Mouse (Mus musculus) stomach, embryonic 16.5 days (tissue): ENCODE results near the gene Bend3. TPM values are rescaled to one million over a fixed set of nuclear protein-coding genes. Genes with fewer than 3 reads are reported as not detected.

Experiments used
- ATAC-seq: fragments of 200-750 bp; cut with Nextera tagmentation; 2 replicates; pipeline ENCODE4 v1.8.0; 2017; ENCODE audit warnings: moderate number of reproducible peaks, moderate TSS enrichment; ENCODE audit not compliant: insufficient read depth, low FRiP score
- H3K27ac ChIP-seq: fragments of 300-500 bp; sonication (generic); 2 replicates; pipeline ENCODE4 v1.5.1; 2014; ENCODE audit warnings: low read length
- H3K27me3 ChIP-seq: fragments of 300-500 bp; sonication (generic); 2 replicates; pipeline ENCODE4 v1.6.1; 2014; ENCODE audit warnings: low read length, control low read depth, mixed read lengths; ENCODE audit not compliant: control insufficient read depth, insufficient read depth
- H3K36me3 ChIP-seq: fragments of 300-500 bp; sonication (generic); 2 replicates; pipeline ENCODE4 v1.6.1; 2014; ENCODE audit warnings: low read length; ENCODE audit not compliant: control insufficient read depth, insufficient read depth
- H3K4me1 ChIP-seq: fragments of 300-500 bp; sonication (generic); 2 replicates; pipeline ENCODE4 v1.6.1; 2014; ENCODE audit warnings: low read length, control low read depth, mixed read lengths; ENCODE audit not compliant: control insufficient read depth, insufficient read depth
- H3K4me2 ChIP-seq: fragments of 300-500 bp; sonication (generic); 2 replicates; pipeline ENCODE4 v1.6.1; 2014; ENCODE audit warnings: low read depth, low read length, mixed read lengths
- H3K4me3 ChIP-seq: fragments of 300-500 bp; sonication (generic); replicated peaks from 2 replicates; pipeline ENCODE4 v1.5.1; 2014; ENCODE audit warnings: mild to moderate bottlenecking, low read length
- H3K9ac ChIP-seq: fragments of 300-500 bp; sonication (generic); 2 replicates; pipeline ENCODE4 v1.6.1; 2014; ENCODE audit warnings: low read length
- H3K9me3 ChIP-seq: fragments of 300-500 bp; sonication (generic); replicated peaks from 2 replicates; pipeline ENCODE4 v1.6.1; 2016; ENCODE audit warnings: low read length, control low read depth; ENCODE audit not compliant: control insufficient read depth
- WGBS: fragments of 180-500 bp; shearing (Covaris S2); extraction: QIAGEN DNeasy Blood & Tissue Kit; methylation state at CpG from one replicate; pipeline ENCODE4 v1.1.7; 2014; 5-methylcytosine and 5-hydroxymethylcytosine counted together
- polyA plus RNA-seq: library from polyadenylated mRNA; unstranded; fragments of >200 nt; fragmentation: Nextera tagmentation; extraction: Ambion mirVana; gene quantifications from 2 replicates; pipeline ENCODE4 v1.2.1, GENCODE M21; 2015

The Bend3 gene
- polyA plus RNA-seq, 1 experiment from 2014 or later, result 2.5 TPM

- H3K27me3 ChIP-seq, result no peaks in the 10 kb centered on the region
- H3K27ac ChIP-seq, result no peak overlapping the region
- H3K4me3 ChIP-seq, result no peak overlapping the region
- no peak overlapping the region for H3K9ac ChIP-seq
- no peaks in the 10 kb centered on the region for H3K9me3 ChIP-seq
- H3K4me2 ChIP-seq, result no peak overlapping the region
- no peak for ATAC-seq
- no peaks in the 10 kb centered on the region for H3K36me3 ChIP-seq
- 76% methylated on average over 6 of the region's 6 CpGs for WGBS
- H3K4me1 ChIP-seq, result peaks cover 14% of the 10 kb centered on the region
These were observed 7.2 kb downstream of the Bend3 start for GRCm38 (mm10) chr10:43485751-43486268.

GRCm38 (mm10) chr10:43487441-43488010 is 8.9 kb downstream of the Bend3 start:
- H3K27me3 ChIP-seq, result no peaks in the 10 kb centered on the region
- no peak for ATAC-seq
- no peak overlapping the region for H3K9ac ChIP-seq
- H3K27ac ChIP-seq, result no peak overlapping the region
- peaks cover 13% of the 10 kb centered on the region for H3K4me1 ChIP-seq
- H3K4me2 ChIP-seq, result no peak overlapping the region
- 78% methylated on average over 3 of the region's 3 CpGs for WGBS
- H3K4me3 ChIP-seq, result no peak overlapping the region
- H3K9me3 ChIP-seq, result no peaks in the 10 kb centered on the region
- H3K36me3 ChIP-seq, result no peaks in the 10 kb centered on the region

DNA sequence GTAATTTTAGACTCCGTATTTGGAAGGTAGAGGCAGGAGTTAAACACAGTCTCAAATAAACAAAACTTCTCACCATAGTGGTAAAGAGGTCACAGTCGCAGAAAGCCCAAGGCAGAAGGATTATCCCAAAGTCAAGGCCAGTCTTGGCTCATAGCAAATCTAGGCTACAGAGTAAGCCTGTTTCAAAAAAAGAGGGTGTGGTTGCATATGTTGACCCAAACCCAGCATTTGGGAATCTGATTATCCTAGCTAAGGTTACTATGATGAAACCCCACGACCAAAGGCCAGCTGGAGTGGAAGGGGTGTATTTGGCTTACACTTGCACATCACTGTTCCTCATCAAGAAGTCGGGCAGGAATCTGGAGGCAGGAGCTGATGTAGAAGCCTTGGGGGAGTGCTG is 9.6 kb downstream of the Bend3 start:
- no peak overlapping the region for H3K27ac ChIP-seq
- H3K27me3 ChIP-seq, result no peaks in the 10 kb centered on the region
- H3K4me1 ChIP-seq, result peaks cover 6% of the 10 kb centered on the region
- no peaks in the 10 kb centered on the region for H3K9me3 ChIP-seq
- WGBS, result 64% methylated on average over 4 of the region's 4 CpGs
- no peak overlapping the region for H3K4me3 ChIP-seq
- H3K36me3 ChIP-seq, result no peaks in the 10 kb centered on the region
- no peak overlapping the region for H3K4me2 ChIP-seq
- no peak overlapping the region for H3K9ac ChIP-seq
- ATAC-seq, result no peak

GRCm38 (mm10) chr10:43489139-43489538 is 10.5 kb downstream of the Bend3 start:
- H3K4me1 ChIP-seq, result no peaks in the 10 kb centered on the region
- WGBS, result 78% methylated on average over 7 of the region's 7 CpGs
- no peak for ATAC-seq
- no peaks in the 10 kb centered on the region for H3K9me3 ChIP-seq
- H3K9ac ChIP-seq, result no peak overlapping the region
- no peaks in the 10 kb centered on the region for H3K27me3 ChIP-seq
- H3K4me3 ChIP-seq, result no peak overlapping the region
- no peak overlapping the region for H3K4me2 ChIP-seq
- no peaks in the 10 kb centered on the region for H3K36me3 ChIP-seq
- no peak overlapping the region for H3K27ac ChIP-seq

DNA sequence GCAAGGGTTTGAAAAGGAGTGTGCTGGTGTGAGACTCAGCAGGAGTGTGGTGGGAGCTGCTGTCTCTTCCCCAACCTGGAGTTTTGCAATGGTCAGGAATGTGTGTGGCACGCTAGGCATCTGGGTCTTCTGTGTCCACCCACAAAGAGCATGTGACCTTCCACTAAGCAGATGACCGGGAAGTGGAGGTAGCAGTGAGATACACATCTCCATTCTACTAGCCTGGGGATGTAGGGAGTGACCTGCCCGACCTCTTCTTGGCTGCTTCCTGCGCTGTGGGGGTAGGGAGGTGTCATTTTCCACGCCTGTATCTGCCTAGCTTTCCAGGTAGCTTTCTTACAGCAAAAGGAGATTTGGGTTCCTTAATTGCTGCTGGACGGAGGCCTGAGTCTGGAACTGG is 10.9 kb downstream of the Bend3 start:
- ATAC-seq, result no peak
- 38% methylated on average over 6 of the region's 6 CpGs for WGBS
- Histone ChIP-seq H3K4me2 (no peak overlapping the region), H3K4me3 (no peak overlapping the region), H3K27ac (no peak overlapping the region), H3K36me3 (no peaks in the 10 kb centered on the region), H3K9ac (no peak overlapping the region), H3K4me1 (no peaks in the 10 kb centered on the region), H3K9me3 (no peaks in the 10 kb centered on the region), H3K27me3 (no peaks in the 10 kb centered on the region)

DNA sequence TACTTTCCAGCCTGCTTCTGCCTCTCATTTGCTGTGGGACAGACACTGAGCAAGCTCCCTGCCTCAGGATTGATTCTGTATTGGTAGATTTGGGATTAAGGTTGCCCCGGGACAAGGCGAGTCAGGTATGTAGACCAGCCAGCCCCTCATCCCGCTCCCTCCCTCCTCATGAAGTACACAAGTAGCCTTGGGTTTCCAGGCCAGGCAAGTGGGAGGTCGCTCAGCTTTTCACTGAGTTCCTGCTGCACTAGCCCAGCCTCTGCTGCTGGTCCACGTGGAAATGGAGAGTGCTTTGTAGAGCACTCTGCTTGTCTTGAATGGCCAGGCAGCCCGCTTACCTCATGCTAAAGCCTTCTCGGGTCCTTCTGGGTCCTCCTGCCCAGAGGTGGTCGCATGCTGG is 11.4 kb downstream of the Bend3 start:
- WGBS, result 61% methylated on average over 8 of the region's 8 CpGs

DNA sequence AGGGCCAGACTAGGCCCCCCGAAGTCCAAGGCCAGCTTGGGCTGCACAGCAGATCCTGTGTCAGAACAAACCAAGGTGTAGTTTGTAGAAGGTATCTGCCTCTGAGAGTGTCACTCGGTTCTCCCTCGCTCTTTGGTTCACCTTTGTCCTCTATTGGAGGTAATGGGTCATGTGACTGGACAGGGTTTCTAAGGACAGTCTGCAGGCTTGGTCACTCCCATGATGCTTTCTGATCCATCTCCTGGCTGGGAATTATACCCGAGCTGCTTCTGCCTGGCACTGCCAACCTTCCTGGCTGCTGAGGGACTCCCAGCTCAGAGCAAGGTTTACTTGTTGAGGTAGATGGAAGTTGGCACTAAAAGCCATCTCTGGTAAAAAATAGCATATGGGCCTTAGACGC is 12.2 kb downstream of the Bend3 start:
- no peak overlapping the region for H3K4me2 ChIP-seq
- no peak for ATAC-seq
- H3K36me3 ChIP-seq, result no peaks in the 10 kb centered on the region
- H3K4me1 ChIP-seq, result no peaks in the 10 kb centered on the region
- H3K27me3 ChIP-seq, result no peaks in the 10 kb centered on the region
- no peak overlapping the region for H3K9ac ChIP-seq
- H3K9me3 ChIP-seq, result no peaks in the 10 kb centered on the region
- WGBS, result 78% methylated on average over 5 of the region's 5 CpGs
- H3K4me3 ChIP-seq, result no peak overlapping the region
- H3K27ac ChIP-seq, result no peak overlapping the region

More for the DNA sequence above, 11.4 kb downstream of the Bend3 start:
- H3K27ac ChIP-seq, result no peak overlapping the region
- H3K4me3 ChIP-seq, result no peak overlapping the region
- H3K4me2 ChIP-seq, result no peak overlapping the region
- no peaks in the 10 kb centered on the region for H3K36me3 ChIP-seq
- no peaks in the 10 kb centered on the region for H3K9me3 ChIP-seq
- H3K4me1 ChIP-seq, result no peaks in the 10 kb centered on the region
- no peak for ATAC-seq
- no peak overlapping the region for H3K9ac ChIP-seq
- H3K27me3 ChIP-seq, result no peaks in the 10 kb centered on the region

DNA sequence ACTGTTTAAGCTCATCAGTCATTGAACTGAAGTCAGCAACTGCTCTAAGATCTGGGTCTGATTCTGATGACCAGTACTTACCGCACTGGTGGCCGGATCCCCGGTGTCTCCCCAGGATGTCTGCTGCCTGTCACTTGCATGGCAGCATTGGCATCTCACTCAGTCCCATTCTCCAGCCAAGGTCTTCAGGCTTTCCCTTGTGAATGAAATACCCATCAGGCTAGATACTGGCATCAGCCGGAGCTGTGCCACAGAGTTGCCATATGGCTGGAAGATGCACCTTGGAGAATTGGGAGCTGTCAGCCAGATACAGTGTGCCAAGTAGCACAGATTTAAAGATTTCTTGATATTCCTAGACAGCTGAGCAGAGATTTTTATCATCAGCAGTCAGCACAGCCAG is 24.0 kb downstream of the Bend3 start:
- Histone ChIP-seq H3K4me3 (no peak overlapping the region), H3K9ac (no peak overlapping the region), H3K27ac (no peak overlapping the region), H3K4me1 (no peaks in the 10 kb centered on the region), H3K27me3 (no peaks in the 10 kb centered on the region), H3K4me2 (no peak overlapping the region), H3K36me3 (peaks cover 12% of the 10 kb centered on the region; the same call in 1 of the 2 replicates), H3K9me3 (no peaks in the 10 kb centered on the region)
- ATAC-seq, result no peak
- WGBS, result 92% methylated on average over 4 of the region's 4 CpGs

DNA sequence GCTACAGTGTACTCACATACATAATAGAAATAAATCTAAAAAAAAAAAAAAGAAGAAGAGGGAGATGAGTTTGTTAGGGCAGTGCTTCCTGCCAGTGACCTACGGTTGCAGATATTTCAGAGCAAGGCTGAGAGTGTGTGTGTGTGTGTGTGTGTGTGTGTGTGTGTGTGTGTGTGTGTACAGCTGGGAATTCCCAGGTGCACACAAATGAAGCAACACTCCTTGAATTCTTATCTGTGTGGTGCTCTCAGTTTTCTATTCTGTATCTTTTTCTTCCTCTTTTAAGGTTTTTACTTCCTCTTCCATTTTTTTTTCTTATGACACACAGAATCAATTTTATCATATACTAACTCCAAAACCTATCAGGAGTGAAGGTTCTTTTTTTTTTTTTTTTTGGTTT is 25.7 kb downstream of the Bend3 start:
- Histone ChIP-seq H3K4me1 (no peaks in the 10 kb centered on the region), H3K4me3 (no peak overlapping the region), H3K36me3 (peaks cover 3% of the 10 kb centered on the region; the same call in 1 of the 2 replicates), H3K9ac (no peak overlapping the region), H3K4me2 (no peak overlapping the region), H3K27me3 (no peaks in the 10 kb centered on the region), H3K9me3 (no peaks in the 10 kb centered on the region), H3K27ac (no peak overlapping the region)
- no peak for ATAC-seq
- 83% methylated on average over 1 of the region's 1 CpGs for WGBS
